Mouse (Mus musculus): Measurements from ENCODE around the gene Tie1.

Tie1 gene

GRCm38 (mm10) chr4:118424541-118425160, 65.2 kb downstream of the Tie1 start:
- in situ Hi-C loops (cut with MboI, MseI): loop anchor here (10.0 to 25.0 kb wide), 3 partner anchors 530 to 1588 kb away; partner anchors contain the start of gene Dph2 (in 1 of the 2)

GRCm38 (mm10) chr4:118421384-118421783, 68.5 kb downstream of the Tie1 start:
- in situ Hi-C loops (cut with MboI, MseI): loop anchor here in 1 of 2 experiments (10.0 kb wide), 2 partner anchors 527 to 703 kb away; partner anchors contain the start of gene Dph2

Data from T-helper 17 cell (primary cell).